Mouse (Mus musculus) kidney, adult 9 months (tissue): ENCODE measurements around the gene Actl6a.

Source experiments
- DNase-seq: peaks from one replicate; pipeline ENCODE4 v3.0.0; 2022

Actl6a gene

DNA sequence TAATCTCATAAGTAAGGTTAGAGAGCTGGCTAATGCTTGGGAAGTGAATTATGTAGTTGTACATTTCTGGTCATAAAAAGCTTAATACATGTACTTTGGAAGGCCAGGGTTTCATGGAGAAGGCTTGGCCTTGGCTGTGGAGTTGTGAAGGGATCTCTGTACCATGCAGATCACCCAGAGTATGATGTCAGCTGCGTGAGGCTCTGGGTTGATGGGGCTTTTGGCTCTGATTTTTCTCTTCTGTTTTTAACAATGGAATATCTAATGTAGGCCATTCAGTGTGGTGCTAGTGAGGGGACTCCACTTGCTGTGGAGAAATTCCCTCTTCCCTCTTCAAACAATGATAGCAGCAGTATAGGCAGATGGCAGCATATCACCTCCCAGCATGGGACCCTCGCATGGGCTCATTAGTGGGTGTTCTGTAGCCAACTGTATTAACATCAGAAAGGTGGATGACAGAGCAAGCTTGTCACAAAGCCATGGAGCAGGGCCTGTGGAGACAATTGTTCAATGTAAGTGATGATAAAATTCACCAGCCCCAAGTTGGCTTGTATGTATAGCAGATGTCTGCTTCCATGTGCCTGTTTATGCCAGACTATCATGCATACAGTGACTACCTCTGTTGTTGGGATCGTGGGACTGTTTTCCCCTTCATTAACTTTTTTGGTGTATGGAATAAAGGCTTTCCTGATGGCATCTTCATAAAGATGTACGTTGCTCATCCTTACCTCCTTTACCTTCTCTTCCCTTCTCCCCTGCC is 43.9 kb downstream of the Actl6a start:
- DNase-seq, result no peak

DNA sequence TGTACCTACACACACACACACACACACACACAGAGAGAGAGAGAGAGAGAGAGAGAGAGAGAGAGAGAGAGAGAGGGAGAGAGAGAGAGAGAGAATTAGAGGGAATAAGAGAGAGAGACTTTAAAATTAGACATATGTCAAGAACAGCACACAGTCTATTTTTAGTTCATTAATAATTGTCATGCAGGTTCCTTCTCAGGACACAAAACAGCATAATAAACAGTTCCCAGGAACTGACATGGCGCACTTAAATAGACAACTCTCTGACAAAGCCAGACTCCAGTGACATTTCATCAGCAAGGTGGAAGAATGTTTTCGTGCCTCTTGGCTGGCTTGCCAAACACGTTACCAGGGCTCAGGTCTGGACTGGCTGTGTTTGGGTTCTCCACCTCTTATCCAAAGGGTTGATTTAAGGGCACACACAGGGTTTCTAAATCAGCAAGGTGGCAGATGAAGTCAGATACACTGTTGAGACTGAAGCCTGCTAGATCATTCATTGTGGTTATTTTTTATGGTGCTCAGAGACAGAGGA is 48.4 kb downstream of the Actl6a start:
- DNase-seq, result no peak

DNA sequence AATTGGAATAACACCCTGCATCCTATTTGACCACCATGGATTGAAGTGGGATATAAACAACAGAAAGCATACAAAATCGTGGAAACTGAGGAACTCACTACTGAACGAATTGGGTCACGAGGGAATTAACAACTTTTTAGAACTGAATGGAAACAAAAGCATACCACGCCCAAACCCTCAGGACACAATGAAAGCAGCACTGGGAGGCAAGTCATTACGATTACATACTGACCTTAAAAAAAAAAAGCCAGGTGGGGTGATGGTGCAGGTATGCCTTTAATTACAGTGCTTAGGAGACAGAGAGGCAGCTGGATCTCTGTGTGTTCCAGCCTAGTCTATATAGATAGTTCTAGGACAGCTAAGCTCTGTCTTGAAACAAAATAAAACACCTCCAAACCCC is 53.1 kb downstream of the Actl6a start:
- no peak for DNase-seq

DNA sequence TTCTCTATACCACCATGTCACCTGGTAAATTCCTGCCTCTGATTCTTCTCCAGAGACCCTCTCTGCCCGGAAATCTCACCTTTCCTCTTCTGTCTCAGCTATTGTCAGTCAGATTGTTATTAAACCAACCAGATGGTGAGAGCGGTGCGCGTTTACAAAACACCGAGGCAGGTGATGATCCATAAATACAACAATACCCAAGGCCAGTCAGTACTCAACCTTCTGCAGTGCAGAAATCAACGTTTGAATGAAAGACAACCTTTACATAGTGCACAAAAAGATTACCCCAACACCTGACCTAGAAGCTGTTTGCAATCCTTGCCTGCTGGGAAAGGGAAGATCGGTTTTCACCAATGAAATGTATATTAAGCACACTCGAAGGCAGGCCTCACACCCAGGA is 56.9 kb downstream of the Actl6a start:
- no peak for DNase-seq

DNA sequence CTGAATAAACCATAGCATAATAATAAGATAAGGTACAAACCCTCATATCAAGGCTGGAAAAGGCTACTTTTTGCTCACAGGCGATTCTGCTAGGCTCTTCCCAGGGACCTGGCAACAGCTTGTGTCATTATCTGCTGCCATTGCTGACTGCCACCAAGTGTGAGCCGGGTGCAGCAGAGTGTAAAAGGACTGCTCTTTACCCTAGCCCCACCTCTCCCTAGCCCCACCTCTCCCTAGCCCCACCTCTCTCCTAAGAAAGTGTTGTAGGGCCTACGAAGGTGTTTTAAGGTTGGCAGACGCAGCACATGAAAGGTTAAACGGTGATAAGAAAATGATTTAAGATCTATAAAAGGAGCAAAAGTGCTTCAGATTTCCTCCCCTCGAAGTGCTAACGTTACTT is 57.8 kb downstream of the Actl6a start:
- no peak for DNase-seq

DNA sequence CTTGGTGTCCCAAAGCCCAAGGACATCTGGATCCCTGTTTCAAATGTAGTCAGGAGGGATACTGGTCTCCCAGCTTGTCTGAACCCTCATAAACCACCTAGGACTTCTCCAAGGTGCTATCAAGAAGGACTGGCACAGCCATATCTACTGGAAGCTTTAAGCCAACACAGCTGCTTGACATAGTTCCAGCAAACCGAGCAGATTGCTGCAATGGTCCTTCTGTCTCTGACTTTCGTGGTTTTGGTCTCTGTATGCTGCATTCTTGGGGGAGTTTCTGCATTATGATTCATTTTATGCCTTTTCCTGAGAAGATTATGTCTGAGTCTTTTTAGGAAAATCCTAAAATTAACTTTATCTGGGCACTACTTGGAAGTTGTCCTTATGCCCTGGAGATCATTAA is 64.7 kb downstream of the Actl6a start:
- no peak for DNase-seq
